Mouse (Mus musculus) left cerebral cortex, adult 2 months (tissue): ENCODE measurements around the gene Cyp2c23. TPM values are rescaled to one million over a fixed set of nuclear protein-coding genes. Genes with fewer than 3 reads are reported as not detected.

Source experiments
- DNase-seq, 2 experiments: peaks; one replicate each; pipeline ENCODE4 v3.0.0; 2021 to 2022; ENCODE audit warnings: low spot score in 2 of 2, mixed read lengths in 1 of 2; ENCODE audit errors: extremely low spot score in 1 of 2
- H3K27ac ChIP-seq: fragments of 200-600 bp; 2 replicates; pipeline ENCODE4 v1.8.1; 2022
- H3K4me3 ChIP-seq: fragments of 200-600 bp; 2 replicates; pipeline ENCODE4 v1.8.1; 2022
- CTCF ChIP-seq: fragments of 200-600 bp; IDR thresholded peaks from 2 replicates; pipeline ENCODE4 v1.8.1; 2022; ENCODE audit warnings: antibody characterized with exemption, mild to moderate bottlenecking, moderate library complexity
- intact Hi-C: fragments of 180-260 bp; cut with DNase I; formaldehyde crosslinking; loops from one replicate; pipeline ENCODE4 v1.15.1; 2025
- total RNA-seq, 2 experiments: library from RNA; stranded (reverse); gene quantifications; 2 replicates each; pipeline ENCODE4 v1.2.3; 2021

The Cyp2c23 gene
- total RNA-seq, 2 experiments from 2014 or later: 0.19 to 0.25 TPM

DNA sequence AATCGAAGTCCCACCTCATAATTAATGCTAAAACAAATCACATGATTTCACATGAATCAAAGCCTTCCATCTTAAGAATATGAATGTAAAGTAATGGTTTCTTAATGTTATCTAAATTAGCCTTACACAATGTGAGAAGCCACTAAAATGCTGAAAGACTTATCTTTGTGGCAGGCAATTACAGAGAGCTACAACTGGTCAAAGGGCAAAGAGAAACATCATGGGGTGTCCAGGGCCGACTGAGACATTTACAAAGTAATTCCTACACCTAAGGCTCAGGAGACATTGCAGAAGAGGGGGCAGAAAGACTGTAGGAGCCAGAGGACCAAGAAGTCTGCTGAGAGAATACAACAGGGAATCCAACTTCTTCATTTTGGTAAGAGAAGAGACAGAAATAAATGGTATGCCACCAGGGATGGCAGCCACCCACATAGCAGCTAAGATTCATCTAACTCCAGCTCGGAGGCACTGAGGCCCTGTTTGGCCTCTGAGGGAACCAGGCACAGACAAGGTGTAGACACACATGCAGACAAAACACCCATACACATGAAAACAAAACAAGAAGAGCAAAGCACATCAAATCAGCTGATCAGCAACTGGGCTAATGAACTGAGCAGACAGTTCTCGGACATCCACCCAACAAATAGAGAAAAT, 26.3 kb upstream of the Cyp2c23 start:
- intact Hi-C loops: no loop called here
- DNase-seq: no peak
- H3K27ac ChIP-seq: no peak overlapping the region

DNA sequence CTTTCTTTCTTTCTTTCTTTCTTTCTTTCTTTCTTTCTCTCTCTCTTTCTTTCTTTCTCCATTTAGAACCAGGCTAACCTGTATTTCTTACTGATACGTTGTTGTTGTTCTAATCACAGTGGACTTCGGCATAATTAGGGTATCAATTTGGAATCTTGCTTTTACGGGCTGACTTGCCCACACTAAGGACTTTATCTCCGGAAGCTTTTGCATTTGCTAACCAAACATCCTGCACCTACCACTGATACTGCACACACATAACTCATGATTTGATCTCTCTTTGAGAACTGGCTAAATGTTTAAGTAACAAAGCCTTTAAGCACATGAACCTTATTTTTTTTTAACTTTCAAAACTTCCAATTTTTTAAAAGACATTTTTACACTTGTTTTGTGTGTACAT, 21.4 kb upstream of the Cyp2c23 start:
- no peak overlapping the region for H3K27ac ChIP-seq
- intact Hi-C loops: no loop called here
- no peak overlapping the region for H3K4me3 ChIP-seq
- TF ChIP-seq CTCF: no peak
- no peak for DNase-seq

More for the DNA sequence above, 26.3 kb upstream of the Cyp2c23 start:
- TF ChIP-seq CTCF: no peak
- no peak overlapping the region for H3K4me3 ChIP-seq

DNA sequence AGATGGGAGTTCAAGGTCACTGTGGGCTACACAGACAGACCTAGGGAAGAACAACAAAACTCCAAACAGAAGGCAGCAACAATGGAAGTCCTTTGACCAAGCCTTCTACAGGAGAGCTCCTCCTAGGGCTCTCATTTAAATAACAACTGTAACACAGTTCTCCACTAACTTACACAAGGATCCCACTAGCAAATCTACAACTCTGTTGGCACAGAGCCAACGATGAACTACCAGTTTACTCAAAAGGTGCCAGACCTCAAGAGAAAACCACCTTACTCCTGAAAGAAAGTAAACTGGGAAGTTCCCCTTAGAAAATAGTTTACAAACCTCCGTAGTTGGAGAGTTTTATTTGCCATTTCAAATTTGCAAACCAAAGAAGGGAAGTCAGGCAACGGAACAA, 20.3 kb upstream of the Cyp2c23 start:
- intact Hi-C loops: no loop called here
- TF ChIP-seq CTCF: no peak
- no peak for DNase-seq
- Histone ChIP-seq H3K27ac (no peak overlapping the region), H3K4me3 (no peak overlapping the region)

DNA sequence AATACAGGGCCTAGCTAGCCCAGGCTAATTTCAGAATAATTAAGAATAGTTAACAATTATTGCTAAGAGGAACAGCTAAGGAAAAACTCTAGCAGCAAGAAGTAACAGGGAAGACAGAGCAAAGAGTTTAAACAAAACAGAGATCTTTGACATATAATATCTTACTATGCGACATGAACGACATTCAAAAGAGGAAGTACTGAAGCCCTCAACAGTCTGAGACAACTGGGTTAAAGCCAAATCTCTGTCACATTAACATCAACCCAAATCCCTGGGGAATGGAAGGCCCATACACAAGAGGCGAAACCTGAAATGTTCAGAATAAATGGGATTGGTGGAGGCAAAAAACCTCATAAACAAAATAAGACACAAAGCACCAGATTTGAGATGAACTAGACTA, 16.8 kb upstream of the Cyp2c23 start:
- Histone ChIP-seq H3K4me3 (no peak overlapping the region), H3K27ac (no peak overlapping the region)
- TF ChIP-seq CTCF: no peak
- DNase-seq: no peak
- intact Hi-C loops: no loop called here

DNA sequence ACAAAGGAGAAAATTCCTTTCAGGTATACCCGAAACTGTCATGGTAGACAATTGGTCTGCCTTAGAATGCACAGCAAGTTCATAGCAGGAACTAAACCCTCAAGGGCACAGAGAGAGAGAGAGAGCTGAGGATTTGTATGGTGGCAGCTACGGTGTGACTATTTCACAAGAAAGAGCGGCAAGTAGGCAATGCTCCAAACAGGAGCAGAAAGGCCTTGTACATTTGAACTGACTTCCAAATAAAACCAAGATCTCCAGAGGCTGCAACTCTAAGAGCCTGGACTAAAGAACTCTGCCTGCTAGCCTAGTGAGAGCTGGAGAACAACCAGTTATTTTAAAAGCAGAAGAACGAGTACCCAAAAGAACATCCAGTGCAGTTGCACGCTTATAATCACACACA, 13.1 kb upstream of the Cyp2c23 start:
- TF ChIP-seq CTCF: no peak

DNA sequence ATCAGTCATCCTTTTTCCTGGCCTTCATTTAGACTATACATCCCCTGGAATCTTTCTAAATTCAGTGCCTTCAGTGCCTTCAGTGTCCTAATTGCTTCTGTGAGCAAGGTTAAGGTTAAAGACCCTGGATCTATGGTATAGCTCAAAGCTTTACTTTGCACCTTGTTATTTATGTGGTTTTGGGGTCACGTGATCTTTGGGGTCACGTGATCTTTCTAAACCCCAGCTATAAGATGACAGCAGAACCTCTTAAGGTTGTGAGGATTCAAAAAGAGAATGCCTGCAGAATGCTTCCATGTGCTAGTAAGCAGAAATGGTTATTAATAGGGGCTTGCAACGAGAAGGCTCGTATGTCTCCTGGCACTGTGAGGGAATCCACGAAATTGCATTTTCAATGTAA, 4.4 kb upstream of the Cyp2c23 start:
- TF ChIP-seq CTCF: no peak
- DNase-seq: no peak
- Histone ChIP-seq H3K27ac (no peak overlapping the region), H3K4me3 (no peak overlapping the region)
- intact Hi-C loops: no loop called here

More for the DNA sequence above, 13.1 kb upstream of the Cyp2c23 start:
- Histone ChIP-seq H3K27ac (no peak overlapping the region), H3K4me3 (no peak overlapping the region)
- intact Hi-C loops: no loop called here
- no peak for DNase-seq

DNA sequence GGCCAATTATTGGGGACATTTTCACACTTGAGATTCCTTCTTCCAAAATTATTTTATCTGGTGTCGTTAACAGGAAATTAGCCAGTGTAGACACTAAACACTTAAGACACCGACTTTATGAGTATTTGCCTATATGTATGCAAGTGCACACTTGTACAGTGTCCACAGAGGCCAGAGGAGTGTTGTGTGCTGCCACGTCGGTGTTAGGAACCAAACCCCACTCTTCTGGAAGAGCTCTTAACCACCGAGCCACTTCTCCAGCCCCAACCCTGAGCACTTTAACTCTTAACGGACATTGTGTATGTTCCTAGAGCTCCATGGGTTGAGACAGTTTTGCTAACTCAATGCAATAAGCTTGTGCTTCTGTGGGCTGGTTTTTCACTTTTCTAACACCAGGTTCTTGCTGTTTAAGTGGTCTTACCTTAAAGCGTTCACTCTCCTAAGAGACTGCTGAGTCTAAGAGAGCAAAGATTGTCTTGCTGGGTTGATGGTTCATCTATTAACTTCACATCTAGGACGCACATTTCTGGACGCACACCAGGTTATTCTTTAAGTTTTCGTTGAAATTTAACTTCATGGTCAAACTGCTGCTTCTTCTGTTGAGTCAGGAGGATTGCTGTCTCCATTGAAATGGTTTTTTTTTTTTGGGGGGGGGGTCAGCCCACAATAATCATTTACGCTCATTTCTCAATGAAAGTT, 3.2 kb upstream of the Cyp2c23 start:
- H3K4me3 ChIP-seq: no peak overlapping the region
- H3K27ac ChIP-seq: no peak overlapping the region
- intact Hi-C loops: no loop called here
- no peak for DNase-seq
- no peak for TF ChIP-seq CTCF

DNA sequence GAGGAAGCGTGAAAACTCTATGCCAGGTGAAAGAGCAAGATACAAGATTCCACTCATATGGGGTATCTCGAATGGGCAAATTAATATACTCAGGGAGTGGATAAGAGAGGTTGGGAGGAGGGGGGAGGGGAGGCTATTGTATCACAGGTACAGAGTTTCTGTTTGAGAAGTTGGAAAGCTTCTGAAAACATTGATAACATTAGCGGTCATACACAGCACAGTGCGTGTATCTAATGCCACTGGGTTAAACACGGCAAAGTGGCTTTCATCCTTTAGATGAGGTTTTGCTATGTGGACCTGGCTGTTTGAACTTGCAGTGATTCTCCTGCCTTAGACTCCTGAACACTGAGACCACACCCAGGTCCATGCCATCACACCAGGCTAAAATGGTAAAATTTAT, 1.0 kb upstream of the Cyp2c23 start:
- Histone ChIP-seq H3K4me3 (no peak overlapping the region), H3K27ac (no peak overlapping the region)
- DNase-seq: no peak
- intact Hi-C loops: no loop called here
- TF ChIP-seq CTCF: no peak

DNA sequence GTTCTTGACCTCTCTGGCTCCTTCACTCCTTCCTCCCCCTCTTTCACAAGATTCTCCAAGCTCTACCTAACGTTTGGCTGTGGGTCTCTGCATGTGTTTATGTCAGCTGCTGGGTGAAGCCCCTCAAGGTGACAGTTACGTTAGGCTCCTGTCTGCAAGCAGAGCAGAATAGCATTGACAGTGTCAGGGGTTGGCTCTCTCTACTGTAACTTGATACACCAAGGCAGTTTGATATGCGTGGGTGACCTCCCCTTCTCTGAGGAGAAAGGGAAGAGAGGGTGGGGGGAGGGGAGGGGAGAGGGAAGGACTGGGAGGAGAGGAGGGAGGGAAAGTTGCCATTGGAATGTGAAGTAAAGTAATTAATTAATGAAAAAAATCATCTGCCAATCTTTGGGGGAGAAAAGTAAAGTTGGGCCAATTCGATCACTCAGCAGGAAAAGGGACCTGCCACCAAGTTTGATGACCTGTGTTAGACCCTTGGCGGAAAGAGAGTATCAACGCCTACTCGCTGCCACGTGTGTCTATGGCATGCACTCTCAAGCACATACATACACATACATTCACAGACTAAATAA, 2.0 kb downstream of the Cyp2c23 start:
- no peak for DNase-seq
- no peak for TF ChIP-seq CTCF
- Histone ChIP-seq H3K27ac (no peak overlapping the region), H3K4me3 (no peak overlapping the region)
- intact Hi-C loops: no loop called here

DNA sequence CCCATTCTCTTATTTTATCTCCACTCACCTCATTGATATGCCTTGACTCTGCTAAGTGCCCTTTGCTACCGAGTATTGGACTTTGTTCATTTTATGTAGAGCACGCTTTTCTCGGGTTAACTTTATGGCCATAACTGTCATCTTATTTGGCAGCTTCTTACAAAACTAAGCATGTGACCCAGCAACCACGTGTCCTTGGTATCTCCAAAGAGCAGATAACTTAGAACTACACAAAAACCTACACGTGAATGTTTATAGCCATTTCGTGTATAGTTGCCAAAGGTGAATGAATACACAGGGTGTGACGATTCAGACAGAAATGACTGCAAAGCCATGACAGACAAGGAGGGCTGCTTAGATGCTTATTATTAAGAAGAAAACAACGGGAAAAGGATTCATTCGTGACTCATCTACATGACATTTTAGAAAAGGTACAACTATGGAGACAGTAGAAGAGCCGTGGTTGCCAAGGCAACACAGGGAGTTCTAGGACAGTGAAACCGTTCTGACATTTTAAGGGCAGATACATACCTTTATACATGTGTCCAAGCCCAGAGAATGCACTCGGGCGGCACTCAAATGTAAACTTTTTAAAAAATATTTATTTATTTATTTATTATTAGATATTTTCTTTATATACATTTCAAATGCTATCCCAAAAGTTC, 4.0 kb downstream of the Cyp2c23 start:
- intact Hi-C loops: no loop called here
- peak in 1 of 2 experiments; percentile 22 for DNase-seq
- no peak overlapping the region for H3K4me3 ChIP-seq
- H3K27ac ChIP-seq: no peak overlapping the region
- no peak for TF ChIP-seq CTCF

DNA sequence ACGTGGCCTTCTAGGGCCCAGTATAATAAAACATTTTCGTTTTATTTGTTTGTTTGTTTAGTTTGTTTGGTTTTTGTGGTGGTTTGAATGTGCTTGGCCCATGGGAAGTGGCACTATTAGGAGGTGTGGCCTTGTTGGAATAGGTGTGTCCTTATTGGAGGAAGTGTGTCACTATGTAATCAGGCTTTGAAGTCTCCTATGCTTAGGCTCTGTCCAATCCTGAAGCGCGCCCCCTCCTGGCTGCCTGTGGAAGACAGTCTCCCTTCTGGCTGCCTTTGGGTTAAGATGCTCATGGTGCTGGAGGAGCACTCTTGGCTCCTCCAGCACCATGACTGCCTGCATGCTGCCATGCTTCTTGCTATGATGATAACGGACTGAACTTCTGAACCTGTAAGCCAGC, 5.9 kb downstream of the Cyp2c23 start:
- intact Hi-C loops: no loop called here
- TF ChIP-seq CTCF: no peak; the same call in 1 of the 2 replicates
- no peak for DNase-seq
- Histone ChIP-seq H3K4me3 (no peak overlapping the region), H3K27ac (no peak overlapping the region)

DNA sequence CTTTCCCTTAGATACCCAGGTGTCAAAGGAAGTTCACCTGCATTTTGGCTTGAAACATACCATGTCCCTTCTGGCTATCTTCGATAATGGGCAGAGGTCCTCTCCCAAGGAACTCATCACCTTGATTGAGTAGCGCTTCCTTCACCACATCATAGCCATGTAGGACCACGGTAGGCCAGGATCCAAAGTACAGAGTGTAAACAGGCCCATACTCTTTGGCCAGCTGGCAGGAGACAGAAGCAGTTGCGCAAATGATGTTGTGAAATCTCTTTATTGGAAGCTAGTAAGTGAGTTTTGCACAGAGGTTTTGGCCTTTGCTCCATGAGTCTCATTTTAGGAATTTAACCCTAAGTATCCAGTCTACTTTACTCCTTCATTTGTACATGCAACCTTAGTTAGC, 7.5 kb downstream of the Cyp2c23 start:
- Histone ChIP-seq H3K4me3 (no peak overlapping the region), H3K27ac (no peak overlapping the region)
- intact Hi-C loops: no loop called here
- TF ChIP-seq CTCF: no peak
- no peak for DNase-seq
